ENCODE assay signal across 34 mouse cellular contexts in genomic region chr17:31680450-31680849, GRCm38 (mm10). TPM values are rescaled to one million over a fixed set of nuclear protein-coding genes. Genes with fewer than 3 reads are reported as not detected.
"Had no signal": no experiment of that assay in that cellular context is flagged by ENCODE, and none has a peak within 500 bp of the region (broad histone marks: within the 10 kb centered on the region; RNA-seq: fewer than 3 reads in every experiment).

No protein-coding gene starts in this region.

- H3K36me3 ChIP-seq: heart, embryonic 10.5 days; heart, embryonic 13.5 days; heart, embryonic 15.5 days; hindbrain, embryonic 13.5 days; hindbrain, embryonic 15.5 days; kidney, embryonic 15.5 days; limb, embryonic 10.5 days; limb, embryonic 12.5 days had no signal

- H3K4me3 ChIP-seq: gastrocnemius, adult 2 months; heart, embryonic 10.5 days; heart, embryonic 13.5 days; heart, embryonic 15.5 days; hindbrain, embryonic 13.5 days; hindbrain, embryonic 15.5 days; kidney, embryonic 15.5 days; left cerebral cortex, adult 2 months; limb, embryonic 10.5 days; limb, embryonic 12.5 days had no signal

- H3K4me1 ChIP-seq: heart, embryonic 13.5 days; limb, embryonic 12.5 days had no signal

- H3K27me3 ChIP-seq: hindbrain, embryonic 15.5 days; kidney, embryonic 15.5 days had no signal

- H3K9ac ChIP-seq: heart, embryonic 13.5 days; heart, embryonic 15.5 days; hindbrain, embryonic 13.5 days; hindbrain, embryonic 15.5 days; kidney, embryonic 15.5 days; limb, embryonic 12.5 days had no signal

- H3K27ac ChIP-seq: gastrocnemius, adult 2 months; heart, embryonic 10.5 days; heart, embryonic 13.5 days; heart, embryonic 15.5 days; hindbrain, embryonic 13.5 days; hindbrain, embryonic 15.5 days; hindbrain, postnatal 0 days; kidney, embryonic 15.5 days; kidney, postnatal 0 days; left cerebral cortex, adult 2 months; limb, embryonic 10.5 days; limb, embryonic 12.5 days had no signal

- H3K9me3 ChIP-seq: heart, embryonic 10.5 days; heart, embryonic 13.5 days; heart, embryonic 15.5 days; hindbrain, embryonic 13.5 days; hindbrain, embryonic 15.5 days; kidney, embryonic 15.5 days; limb, embryonic 10.5 days; limb, embryonic 12.5 days had no signal

- H3K4me2 ChIP-seq: heart, embryonic 13.5 days; heart, embryonic 15.5 days; hindbrain, embryonic 13.5 days; hindbrain, embryonic 15.5 days; kidney, embryonic 15.5 days; limb, embryonic 12.5 days; liver, embryonic 11.5 days had no signal

- DNase-seq: gastrocnemius, adult 2 months; gastrocnemius, postnatal 10 days; gastrocnemius, postnatal 25 days; heart, adult 18-20 months; heart, postnatal 14 days; heart, postnatal 36 days; kidney, adult 11 months; kidney, adult 2 months; kidney, adult 9 months; kidney, postnatal 14 days; kidney, postnatal 36 days; layer of hippocampus, adult 9-11 months; layer of hippocampus, postnatal 36 days; liver had no signal

- ATAC-seq: hindbrain, postnatal 0 days; intestine, embryonic 16.5 days had no signal

RNA-seq across cellular contexts. Expression of gene Cryaa, which starts 2.8 kb away (rescaled TPM):
- total RNA-seq: gastrocnemius, adult 2 months; gastrocnemius, postnatal 10 days; gastrocnemius, postnatal 25 days; heart, adult 18-20 months; heart, adult 8-10 months; heart, postnatal 14 days; heart, postnatal 36 days; hematopoietic stem cell, adult 5-6 weeks; layer of hippocampus, adult 18-20 months; left cerebral cortex, adult 2 months; left cerebral cortex, postnatal 36 days had no signal
- polyA plus RNA-seq: gonadal fat pad, adult 2 months; heart, embryonic 10.5 days; heart, embryonic 13.5 days; heart, embryonic 15.5 days; heart, postnatal 0 days; hindbrain, embryonic 11.5 days; hindbrain, embryonic 13.5 days; limb, embryonic 10.5 days; liver, embryonic 11.5 days had no signal

RNA-seq across cellular contexts. Expression of gene Cbs, which starts 43.4 kb away (rescaled TPM):
- total RNA-seq: hematopoietic stem cell, adult 5-6 weeks had no signal
